Mouse (Mus musculus) heart, postnatal 25 days (tissue): ENCODE measurements around the gene Cysrt1. TPM values are rescaled to one million over a fixed set of nuclear protein-coding genes. Genes with fewer than 3 reads are reported as not detected.

Experiments
- total RNA-seq, 2 experiments: library from RNA; stranded (reverse); gene quantifications; 2 replicates each; pipeline ENCODE4 v1.2.3; 2021

The Cysrt1 gene
- total RNA-seq, 2 experiments from 2014 or later = not detected

Other genes with a start within 250 kb of the Cysrt1 start
- 10 to 100 TPM; 19.8 to 21.2 TPM for gene Nsmf, start 188.1 kb downstream of the Cysrt1 start, total RNA-seq
- not detected for gene Entpd8, start 162.1 kb downstream of the Cysrt1 start, total RNA-seq
- not detected for gene Noxa1, start 147.3 kb downstream of the Cysrt1 start, total RNA-seq
- gene Nrarp, start 61.7 kb downstream of the Cysrt1 start, total RNA-seq = 10 to 100 TPM in 1 of 2 experiments, 1 to 10 TPM in 1; 7.2 to 11.5 TPM
- 1 to 10 TPM; 4.1 to 4.2 TPM for gene Tor4a, start 45.6 kb downstream of the Cysrt1 start, total RNA-seq
- 10 to 100 TPM; 36.1 to 40.6 TPM for gene Nelfb, start 31.0 kb downstream of the Cysrt1 start, total RNA-seq
- not detected for gene Stpg3, start 27.8 kb downstream of the Cysrt1 start, total RNA-seq
- gene Fam166a, start 23.7 kb downstream of the Cysrt1 start, total RNA-seq = not detected
- 100 to 1,000 TPM; 258 to 313 TPM for gene Tubb4b, start 17.8 kb downstream of the Cysrt1 start, total RNA-seq
- not detected for gene Slc34a3, start 8.1 kb downstream of the Cysrt1 start, total RNA-seq
- not detected for gene Rnf224, start 5.7 kb downstream of the Cysrt1 start, total RNA-seq
- gene Rnf208, start 197 bp downstream of the Cysrt1 start, total RNA-seq = under 1 TPM in 1 of 2 experiments, not detected in 1; 0.53 TPM
- gene AL732309.1, start 4.4 kb upstream of the Cysrt1 start, total RNA-seq = 1 to 10 TPM; 1.5 to 1.7 TPM
- 10 to 100 TPM; 12.6 to 13.2 TPM for gene Tmem203, start 13.0 kb upstream of the Cysrt1 start, total RNA-seq
- gene Tprn, start 20.2 kb upstream of the Cysrt1 start, total RNA-seq = 1 to 10 TPM; 3.6 to 6.0 TPM
- gene Ssna1, start 30.0 kb upstream of the Cysrt1 start, total RNA-seq = 10 to 100 TPM; 36.7 to 40.5 TPM
- gene Anapc2, start 30.0 kb upstream of the Cysrt1 start, total RNA-seq = 10 to 100 TPM; 38.4 to 40.7 TPM
- gene Tmem210, start 45.7 kb upstream of the Cysrt1 start, total RNA-seq = not detected
- not detected for gene Lrrc26, start 47.5 kb upstream of the Cysrt1 start, total RNA-seq
- gene Grin1, start 76.7 kb upstream of the Cysrt1 start, total RNA-seq = not detected
- 10 to 100 TPM; 18.0 to 20.9 TPM for gene Man1b1, start 89.9 kb upstream of the Cysrt1 start, total RNA-seq
- 1 to 10 TPM; 3.0 to 3.4 TPM for gene Dpp7, start 113.9 kb upstream of the Cysrt1 start, total RNA-seq
- 1 to 10 TPM; 4.0 to 6.1 TPM for gene Uap1l1, start 123.2 kb upstream of the Cysrt1 start, total RNA-seq
- under 1 TPM; 0.16 to 0.50 TPM for gene Sapcd2, start 129.9 kb upstream of the Cysrt1 start, total RNA-seq
- 10 to 100 TPM; 10.8 to 13.9 TPM for gene Entpd2, start 153.4 kb upstream of the Cysrt1 start, total RNA-seq
- gene Npdc1, start 156.9 kb upstream of the Cysrt1 start, total RNA-seq = 10 to 100 TPM; 25.1 to 27.7 TPM
- gene Fut7, start 180.8 kb upstream of the Cysrt1 start, total RNA-seq = under 1 TPM in 1 of 2 experiments, not detected in 1; 0.34 TPM
- 10 to 100 TPM; 31.2 to 36.2 TPM for gene Abca2, start 186.3 kb upstream of the Cysrt1 start, total RNA-seq
- 1 to 10 TPM; 2.4 to 3.6 TPM for gene Clic3, start 214.4 kb upstream of the Cysrt1 start, total RNA-seq
- 10 to 100 TPM; 17.4 to 20.8 TPM for gene Paxx, start 218.6 kb upstream of the Cysrt1 start, total RNA-seq
- 100 to 1,000 TPM; 117 to 160 TPM for gene Ptgds, start 227.6 kb upstream of the Cysrt1 start, total RNA-seq